Mouse (Mus musculus) lung, embryonic 14.5 days (tissue): ENCODE results near the gene Npffr2. TPM values are rescaled to one million over a fixed set of nuclear protein-coding genes. Genes with fewer than 3 reads are reported as not detected.
"Not testable (repeated sequence)": the region's sequence is repeated elsewhere in the genome, so short reads cannot be mapped to it uniquely, and the experiment has no call there.

ENCODE experiments used
- ATAC-seq: fragments of 200-750 bp; cut with Nextera tagmentation; 2 replicates; pipeline ENCODE4 v1.8.0; 2017; ENCODE audit warnings: mild to moderate bottlenecking, moderate TSS enrichment, moderate library complexity; ENCODE audit not compliant: insufficient read depth
- DNase-seq: peaks from one replicate; pipeline ENCODE4 v3.0.0-alpha.2; 2015
- H3K27ac ChIP-seq: fragments of 300-500 bp; sonication (generic); 2 replicates; pipeline ENCODE4 v1.5.1; 2014; ENCODE audit warnings: low read depth, mild to moderate bottlenecking, moderate library complexity
- H3K27me3 ChIP-seq: fragments of 300-500 bp; sonication (generic); 2 replicates; pipeline ENCODE4 v1.6.1; 2014; ENCODE audit warnings: low read length, control low read depth; ENCODE audit not compliant: insufficient read depth
- H3K36me3 ChIP-seq: fragments of 300-500 bp; sonication (generic); 2 replicates; pipeline ENCODE4 v1.6.1; 2014; ENCODE audit warnings: control low read depth; ENCODE audit not compliant: insufficient read depth
- H3K4me1 ChIP-seq: fragments of 300-500 bp; sonication (generic); 2 replicates; pipeline ENCODE4 v1.6.1; 2014; ENCODE audit warnings: antibody characterized with exemption, control low read depth; ENCODE audit not compliant: insufficient read depth
- H3K4me2 ChIP-seq: fragments of 300-500 bp; sonication (generic); 2 replicates; pipeline ENCODE4 v1.6.1; 2014; ENCODE audit warnings: mild to moderate bottlenecking
- H3K4me3 ChIP-seq: fragments of 300-500 bp; sonication (generic); 2 replicates; pipeline ENCODE4 v1.5.1; 2014; ENCODE audit warnings: low read depth, low read length
- H3K9ac ChIP-seq: fragments of 300-500 bp; sonication (generic); 2 replicates; pipeline ENCODE4 v1.6.1; 2014
- H3K9me3 ChIP-seq: fragments of 300-500 bp; sonication (generic); 2 replicates; pipeline ENCODE4 v1.6.1; 2016; ENCODE audit warnings: low read depth, low read length, control low read depth
- CTCF ChIP-seq: IDR thresholded peaks from 2 replicates; pipeline ENCODE4 v1.5.1; 2016; ENCODE audit warnings: antibody characterized with exemption, low read depth
- WGBS: fragments of 180-500 bp; shearing (Covaris S2); extraction: QIAGEN DNeasy Blood & Tissue Kit; methylation state at CpG from one replicate; pipeline ENCODE4 v1.1.7; 2014; 5-methylcytosine and 5-hydroxymethylcytosine counted together
- polyA plus RNA-seq: library from polyadenylated mRNA; unstranded; fragments of >200 nt; fragmentation: Nextera tagmentation; extraction: Ambion mirVana; gene quantifications from 2 replicates; pipeline ENCODE4 v1.2.1, GENCODE M21; 2014

The Npffr2 gene
- polyA plus RNA-seq, 1 experiment from 2014 or later, result 0.11 TPM

GRCm38 (mm10) chr5:89536018-89536417 is 8.8 kb downstream of the Npffr2 start:
- DNase-seq (no peak), ATAC-seq (no peak)
- Histone ChIP-seq H3K4me2 (no peak overlapping the region), H3K27me3 (no peaks in the 10 kb centered on the region), H3K4me1 (no peaks in the 10 kb centered on the region), H3K36me3 (no peaks in the 10 kb centered on the region), H3K9me3 (no peaks in the 10 kb centered on the region), H3K27ac (no peak overlapping the region), H3K9ac (no peak overlapping the region), H3K4me3 (no peak overlapping the region)
- WGBS, result 93% methylated on average over 3 of the region's 3 CpGs
- TF ChIP-seq CTCF, result no peak

GRCm38 (mm10) chr5:89542472-89542871 is 15.2 kb downstream of the Npffr2 start:
- Histone ChIP-seq H3K36me3 (no peaks in the 10 kb centered on the region), H3K9me3 (no peaks in the 10 kb centered on the region), H3K4me1 (no peaks in the 10 kb centered on the region), H3K27ac (no peak overlapping the region), H3K4me2 (no peak overlapping the region), H3K4me3 (no peak overlapping the region), H3K9ac (no peak overlapping the region), H3K27me3 (no peaks in the 10 kb centered on the region)
- 59% methylated on average over 3 of the region's 3 CpGs for WGBS
- no peak for ATAC-seq
- no peak for TF ChIP-seq CTCF
- no peak for DNase-seq

GRCm38 (mm10) chr5:89543476-89543875 is 16.2 kb downstream of the Npffr2 start:
- peak; percentile 85 for TF ChIP-seq CTCF
- no peaks in the 10 kb centered on the region for H3K27me3 ChIP-seq
- peak; percentile 78; the same call in 1 of the 2 replicates for ATAC-seq

GRCm38 (mm10) chr5:89559118-89559517 is 31.9 kb downstream of the Npffr2 start:
- WGBS, result 35% methylated on average over 4 of the region's 4 CpGs
- ATAC-seq, H3K4me2 ChIP-seq, H3K27me3 ChIP-seq, H3K9me3 ChIP-seq, H3K4me1 ChIP-seq, H3K9ac ChIP-seq, H3K4me3 ChIP-seq, H3K36me3 ChIP-seq, H3K27ac ChIP-seq, DNase-seq: not testable (repeated sequence)

More at GRCm38 (mm10) chr5:89543476-89543875, 16.2 kb downstream of the Npffr2 start:
- Histone ChIP-seq H3K4me3 (no peak overlapping the region), H3K36me3 (no peaks in the 10 kb centered on the region), H3K9me3 (no peaks in the 10 kb centered on the region), H3K27ac (no peak overlapping the region), H3K9ac (no peak overlapping the region), H3K4me1 (no peaks in the 10 kb centered on the region), H3K4me2 (no peak overlapping the region)
- peak; percentile 87 for DNase-seq
- 27% methylated on average over 2 of the region's 2 CpGs for WGBS

GRCm38 (mm10) chr5:89561381-89561780 is 34.2 kb downstream of the Npffr2 start:
- H3K27ac ChIP-seq, result no peak overlapping the region
- H3K27me3 ChIP-seq, result no peaks in the 10 kb centered on the region
- no peaks in the 10 kb centered on the region for H3K4me1 ChIP-seq
- no peak overlapping the region for H3K9ac ChIP-seq
- no peaks in the 10 kb centered on the region for H3K36me3 ChIP-seq
- H3K4me3 ChIP-seq, result no peak overlapping the region
- TF ChIP-seq CTCF, result no peak
- no peak overlapping the region for H3K4me2 ChIP-seq
- no peak for ATAC-seq
- no peak for DNase-seq
- no peaks in the 10 kb centered on the region for H3K9me3 ChIP-seq

- Histone ChIP-seq H3K4me3 (no peak overlapping the region), H3K9ac (no peak overlapping the region), H3K27me3 (no peaks in the 10 kb centered on the region), H3K4me2 (no peak overlapping the region), H3K4me1 (no peaks in the 10 kb centered on the region), H3K36me3 (no peaks in the 10 kb centered on the region), H3K27ac (no peak overlapping the region), H3K9me3 (no peaks in the 10 kb centered on the region)
- DNase-seq (peak; percentile 11), ATAC-seq (no peak)
- TF ChIP-seq CTCF, result no peak
- WGBS, result 55% methylated on average over 1 of the region's 1 CpGs
These were observed 51.4 kb downstream of the Npffr2 start for GRCm38 (mm10) chr5:89578678-89579077.

GRCm38 (mm10) chr5:89579181-89579580 is 52.0 kb downstream of the Npffr2 start:
- Histone ChIP-seq H3K4me2 (no peak overlapping the region), H3K27me3 (no peaks in the 10 kb centered on the region), H3K9me3 (no peaks in the 10 kb centered on the region), H3K36me3 (no peaks in the 10 kb centered on the region), H3K27ac (no peak overlapping the region), H3K4me3 (no peak overlapping the region), H3K4me1 (no peaks in the 10 kb centered on the region), H3K9ac (no peak overlapping the region)
- DNase-seq, result no peak
- ATAC-seq, result no peak
- 97% methylated on average over 1 of the region's 1 CpGs for WGBS
- TF ChIP-seq CTCF, result no peak

- DNase-seq (no peak), ATAC-seq (no peak)
- TF ChIP-seq CTCF, result no peak
- no peak overlapping the region for H3K4me3 ChIP-seq
- no peak overlapping the region for H3K4me2 ChIP-seq
- no peaks in the 10 kb centered on the region for H3K9me3 ChIP-seq
- H3K9ac ChIP-seq, result no peak overlapping the region
- no peak overlapping the region for H3K27ac ChIP-seq
- no peaks in the 10 kb centered on the region for H3K36me3 ChIP-seq
- H3K27me3 ChIP-seq, result no peaks in the 10 kb centered on the region
- H3K4me1 ChIP-seq, result no peaks in the 10 kb centered on the region
- 59% methylated on average over 1 of the region's 1 CpGs for WGBS
These were observed 53.9 kb downstream of the Npffr2 start for GRCm38 (mm10) chr5:89581143-89581542.
